Mouse (Mus musculus): Measurements from ENCODE around the gene AI837181. TPM values are rescaled to one million over a fixed set of nuclear protein-coding genes. Genes with fewer than 3 reads are reported as not detected.
"Not testable (repeated sequence)": the region's sequence is repeated elsewhere in the genome, so short reads cannot be mapped to it uniquely, and the experiment has no call there.

Gene AI837181
- polyA plus RNA-seq, 1 experiment from 2014 or later, result 35.0 TPM

GRCm38 (mm10) chr19:5406531-5407126 is 18.3 kb upstream of the AI837181 start:
- 9% methylated on average over 22 of the region's 25 CpGs for WGBS
- peak overlapping the region; percentile 83 for H3K9ac ChIP-seq (ENCODE audit: low read length)

GRCm38 (mm10) chr19:5407133-5407532 is 17.8 kb upstream of the AI837181 start:
- Histone ChIP-seq H3K4me1 (ENCODE audit: control insufficient read depth in 2 of 2, insufficient read depth in 2 of 2, low read length in 2 of 2) (peaks cover 13 to 23% of the 10 kb centered on the region in 2 experiments), H3K27me3 (ENCODE audit: control insufficient read depth, insufficient read depth, low read length) (no peaks in the 10 kb centered on the region), H3K36me3 (ENCODE audit: control insufficient read depth, insufficient read depth, low read length) (no peaks in the 10 kb centered on the region), H3K27ac (replicated peaks in 1 of 2; ENCODE audit: control insufficient read depth in 1 of 2, insufficient read depth in 1 of 2, low read depth in 2 of 2, low read length in 2 of 2) (peak overlapping the region; percentile 97 to 99), H3K4me2 (ENCODE audit: low read length) (peak overlapping the region; percentile 74), H3K4me3 (ENCODE audit: control insufficient read depth in 1 of 2, insufficient read depth in 1 of 2, low read depth in 1 of 2, low read length in 2 of 2) (peak overlapping the region; percentile 67 to 70), H3K9me3 (ENCODE audit: control insufficient read depth, low read length) (no peaks in the 10 kb centered on the region), H3K9ac (ENCODE audit: low read length) (peak overlapping the region; percentile 83)
- WGBS, result 12% methylated on average over 7 of the region's 7 CpGs
- ATAC-seq (ENCODE audit: insufficient number of reproducible peaks, insufficient read depth, low FRiP score, low read depth), result peak; percentile 52; the same call in 1 of the 2 replicates

More at GRCm38 (mm10) chr19:5406531-5407126, 18.3 kb upstream of the AI837181 start:
- H3K9me3 ChIP-seq (ENCODE audit: control insufficient read depth, low read length); H3K27me3 ChIP-seq (ENCODE audit: control insufficient read depth, insufficient read depth, low read length); H3K36me3 ChIP-seq (ENCODE audit: control insufficient read depth, insufficient read depth, low read length): not testable (repeated sequence)
- Histone ChIP-seq H3K27ac (replicated peaks in 1 of 2; ENCODE audit: control insufficient read depth in 1 of 2, insufficient read depth in 1 of 2, low read depth in 2 of 2, low read length in 2 of 2) (peak overlapping the region; percentile 97 to 99), H3K4me2 (ENCODE audit: low read length) (peak overlapping the region; percentile 74), H3K4me1 (ENCODE audit: control insufficient read depth in 2 of 2, insufficient read depth in 2 of 2, low read length in 2 of 2) (peaks cover 13 to 23% of the 10 kb centered on the region in 2 experiments), H3K4me3 (ENCODE audit: control insufficient read depth in 1 of 2, insufficient read depth in 1 of 2, low read depth in 1 of 2, low read length in 2 of 2) (peak overlapping the region; percentile 67 to 70)
- peak; percentile 52 for ATAC-seq (ENCODE audit: insufficient number of reproducible peaks, insufficient read depth, low FRiP score, low read depth)

GRCm38 (mm10) chr19:5408057-5409001 is 16.6 kb upstream of the AI837181 start:
- ATAC-seq (ENCODE audit: insufficient number of reproducible peaks, insufficient read depth, low FRiP score, low read depth), result no peak
- Histone ChIP-seq H3K27me3 (ENCODE audit: control insufficient read depth, insufficient read depth, low read length) (no peaks in the 10 kb centered on the region), H3K27ac (replicated peaks in 1 of 2; ENCODE audit: control insufficient read depth in 1 of 2, insufficient read depth in 1 of 2, low read depth in 2 of 2, low read length in 2 of 2) (peak overlapping the region; percentile 52 to 56), H3K36me3 (ENCODE audit: control insufficient read depth, insufficient read depth, low read length) (no peaks in the 10 kb centered on the region), H3K4me2 (ENCODE audit: low read length) (peak overlapping the region; percentile 74), H3K9me3 (ENCODE audit: control insufficient read depth, low read length) (no peaks in the 10 kb centered on the region), H3K4me1 (ENCODE audit: control insufficient read depth in 2 of 2, insufficient read depth in 2 of 2, low read length in 2 of 2) (peaks cover 13 to 23% of the 10 kb centered on the region in 2 experiments), H3K4me3 (ENCODE audit: control insufficient read depth in 1 of 2, insufficient read depth in 1 of 2, low read depth in 1 of 2, low read length in 2 of 2) (0 out of 4 replicates have a peak overlapping the region, but pooled peaks of 1 of the 2 experiments have one; percentile 67), H3K9ac (ENCODE audit: low read length) (no peak overlapping the region)
- 62% methylated on average over 13 of the region's 13 CpGs for WGBS

- H3K9ac ChIP-seq (ENCODE audit: low read length), result no peak overlapping the region
- H3K27ac ChIP-seq (replicated peaks in 1 of 2; ENCODE audit: control insufficient read depth in 1 of 2, insufficient read depth in 1 of 2, low read depth in 2 of 2, low read length in 2 of 2), result peak overlapping the region; percentile 52 to 56
- ATAC-seq (ENCODE audit: insufficient number of reproducible peaks, insufficient read depth, low FRiP score, low read depth), result no peak
- no peaks in the 10 kb centered on the region for H3K9me3 ChIP-seq (ENCODE audit: control insufficient read depth, low read length)
- no peak overlapping the region for H3K4me2 ChIP-seq (ENCODE audit: low read length)
- no peaks in the 10 kb centered on the region for H3K27me3 ChIP-seq (ENCODE audit: control insufficient read depth, insufficient read depth, low read length)
- 79% methylated on average over 5 of the region's 5 CpGs for WGBS
- H3K36me3 ChIP-seq (ENCODE audit: control insufficient read depth, insufficient read depth, low read length), result no peaks in the 10 kb centered on the region
- no peak overlapping the region for H3K4me3 ChIP-seq (ENCODE audit: control insufficient read depth in 1 of 2, insufficient read depth in 1 of 2, low read depth in 1 of 2, low read length in 2 of 2)
- H3K4me1 ChIP-seq (ENCODE audit: control insufficient read depth in 2 of 2, insufficient read depth in 2 of 2, low read length in 2 of 2), result peaks cover 13 to 23% of the 10 kb centered on the region in 2 experiments
These were observed 15.9 kb upstream of the AI837181 start for GRCm38 (mm10) chr19:5409068-5409467.

GRCm38 (mm10) chr19:5410641-5411040 is 14.3 kb upstream of the AI837181 start:
- Histone ChIP-seq H3K4me2 (ENCODE audit: low read length) (no peak overlapping the region), H3K9me3 (ENCODE audit: control insufficient read depth, low read length) (no peaks in the 10 kb centered on the region), H3K27me3 (ENCODE audit: control insufficient read depth, insufficient read depth, low read length) (no peaks in the 10 kb centered on the region), H3K27ac (replicated peaks in 1 of 2; ENCODE audit: control insufficient read depth in 1 of 2, insufficient read depth in 1 of 2, low read depth in 2 of 2, low read length in 2 of 2) (no peak overlapping the region), H3K4me3 (ENCODE audit: control insufficient read depth in 1 of 2, insufficient read depth in 1 of 2, low read depth in 1 of 2, low read length in 2 of 2) (no peak overlapping the region), H3K9ac (ENCODE audit: low read length) (no peak overlapping the region), H3K4me1 (ENCODE audit: control insufficient read depth in 2 of 2, insufficient read depth in 2 of 2, low read length in 2 of 2) (peaks cover 15 to 23% of the 10 kb centered on the region in 2 experiments), H3K36me3 (ENCODE audit: control insufficient read depth, insufficient read depth, low read length) (no peaks in the 10 kb centered on the region)
- WGBS, result 72% methylated on average over 5 of the region's 5 CpGs
- ATAC-seq (ENCODE audit: insufficient number of reproducible peaks, insufficient read depth, low FRiP score, low read depth), result no peak

- Histone ChIP-seq H3K4me3 (ENCODE audit: control insufficient read depth in 1 of 2, insufficient read depth in 1 of 2, low read depth in 1 of 2, low read length in 2 of 2) (no peak overlapping the region), H3K36me3 (ENCODE audit: control insufficient read depth, insufficient read depth, low read length) (no peaks in the 10 kb centered on the region), H3K4me1 (ENCODE audit: control insufficient read depth in 2 of 2, insufficient read depth in 2 of 2, low read length in 2 of 2) (peaks cover 12 to 19% of the 10 kb centered on the region in 2 experiments), H3K27me3 (ENCODE audit: control insufficient read depth, insufficient read depth, low read length) (no peaks in the 10 kb centered on the region), H3K4me2 (ENCODE audit: low read length) (no peak overlapping the region), H3K27ac (replicated peaks in 1 of 2; ENCODE audit: control insufficient read depth in 1 of 2, insufficient read depth in 1 of 2, low read depth in 2 of 2, low read length in 2 of 2) (no peak overlapping the region), H3K9me3 (ENCODE audit: control insufficient read depth, low read length) (no peaks in the 10 kb centered on the region), H3K9ac (ENCODE audit: low read length) (no peak overlapping the region)
- ATAC-seq (ENCODE audit: insufficient number of reproducible peaks, insufficient read depth, low FRiP score, low read depth), result no peak
- 48% methylated on average over 5 of the region's 5 CpGs for whole genome bisulfite sequencing
These were observed 13.0 kb upstream of the AI837181 start for GRCm38 (mm10) chr19:5411961-5412360.

- H3K4me3 ChIP-seq (ENCODE audit: control insufficient read depth in 1 of 2, insufficient read depth in 1 of 2, low read depth in 1 of 2, low read length in 2 of 2), result no peak overlapping the region
- WGBS, result 73% methylated on average over 4 of the region's 4 CpGs
- no peak overlapping the region for H3K27ac ChIP-seq (replicated peaks in 1 of 2; ENCODE audit: control insufficient read depth in 1 of 2, insufficient read depth in 1 of 2, low read depth in 2 of 2, low read length in 2 of 2)
- no peaks in the 10 kb centered on the region for H3K9me3 ChIP-seq (ENCODE audit: control insufficient read depth, low read length)
- H3K4me1 ChIP-seq (ENCODE audit: control insufficient read depth in 2 of 2, insufficient read depth in 2 of 2, low read length in 2 of 2), result peaks cover 4% of the 10 kb centered on the region in 2 experiments; a peak in 2 of 4 replicates
- no peak overlapping the region for H3K4me2 ChIP-seq (ENCODE audit: low read length)
- H3K36me3 ChIP-seq (ENCODE audit: control insufficient read depth, insufficient read depth, low read length), result peaks cover 16% of the 10 kb centered on the region; the same call in 1 of the 2 replicates
- ATAC-seq (ENCODE audit: insufficient number of reproducible peaks, insufficient read depth, low FRiP score, low read depth), result no peak
- H3K27me3 ChIP-seq (ENCODE audit: control insufficient read depth, insufficient read depth, low read length), result no peaks in the 10 kb centered on the region
- H3K9ac ChIP-seq (ENCODE audit: low read length), result no peak overlapping the region
These were observed 11.1 kb upstream of the AI837181 start for GRCm38 (mm10) chr19:5413840-5414239.

Measured in heart, embryonic 14.5 days (tissue).